Mouse (Mus musculus): Measurements from ENCODE around the gene Aspn.

DNA sequence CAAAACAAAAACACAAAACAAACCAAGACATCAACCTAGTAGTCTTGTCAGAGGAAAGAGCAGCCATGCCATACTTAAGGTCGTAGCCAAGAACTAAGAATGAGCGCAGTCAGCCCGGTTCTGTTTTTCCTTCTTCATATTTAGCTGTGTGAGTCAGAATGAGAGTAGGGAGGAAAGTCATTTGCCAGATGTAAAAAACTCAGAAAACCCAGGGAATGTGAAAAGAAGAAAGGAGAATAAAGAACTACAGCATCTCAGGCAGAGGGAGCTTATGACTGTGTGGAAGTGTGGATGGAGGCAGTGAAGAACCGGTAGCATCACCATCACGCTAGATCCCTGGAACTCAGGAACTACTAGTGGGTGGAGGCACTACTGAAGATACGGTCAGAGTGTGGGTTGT is 41.8 kb downstream of the Aspn start:
- TF ChIP-seq CTCF (IDR thresholded peaks at IDR 0.05; ENCODE audit: low read depth, low read length) (no peak), POLR2A (IDR thresholded peaks at IDR 0.05; ENCODE audit: extremely low read depth, insufficient read depth, low read length) (no peak)

All from liver, adult 2 months (tissue).